Mouse (Mus musculus) mesoderm, embryonic 11.5 days (tissue): ENCODE data around the gene Eepd1.

Experiments
- DNase-seq: peaks from one replicate; pipeline ENCODE4 v3.0.0-alpha.2; 2012; ENCODE audit warnings: low read depth, low spot score

Eepd1 gene

DNA sequence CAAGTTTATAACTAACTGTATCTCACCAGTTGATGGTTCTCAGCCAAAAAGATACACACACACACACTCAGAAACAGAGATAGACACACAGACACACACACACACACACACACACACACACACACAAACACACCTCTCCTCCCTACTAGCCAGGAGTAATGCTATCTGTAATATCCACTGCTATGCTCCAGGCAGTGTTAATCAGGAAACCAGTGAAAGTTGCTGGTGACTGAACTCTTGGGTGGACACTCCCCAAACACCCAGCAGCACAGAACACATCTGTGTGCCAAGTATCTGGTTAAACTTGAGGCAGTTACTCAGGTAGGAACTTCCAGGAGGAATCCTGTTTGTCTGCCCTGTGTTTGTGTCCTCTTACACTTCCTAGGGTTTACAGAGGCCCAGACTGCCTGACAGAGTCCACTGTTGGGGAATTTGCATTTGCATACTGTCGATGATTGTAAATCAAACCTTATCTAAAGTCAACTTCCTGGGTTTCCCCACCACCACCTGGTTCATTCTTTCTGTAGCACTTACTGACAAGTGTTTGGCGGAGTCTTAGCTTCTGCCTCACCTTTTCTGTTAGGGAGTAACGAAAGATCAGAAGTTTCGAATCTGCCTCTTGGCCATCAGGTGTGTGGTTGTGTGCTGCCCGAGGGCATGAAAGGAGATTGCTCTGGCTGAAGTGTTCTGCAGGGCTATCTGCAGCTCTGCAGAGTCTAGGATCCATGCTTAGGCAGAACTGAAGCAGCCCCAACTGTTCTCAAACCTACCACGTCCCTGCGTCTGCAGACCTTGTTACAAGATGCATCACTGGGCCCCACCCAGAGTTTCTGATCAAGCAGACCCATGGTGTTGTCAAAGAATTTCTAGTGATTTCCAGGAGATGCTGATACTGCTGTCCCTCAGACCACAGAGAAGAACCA, 97.6 kb downstream of the Eepd1 start:
- DNase-seq: no peak

DNA sequence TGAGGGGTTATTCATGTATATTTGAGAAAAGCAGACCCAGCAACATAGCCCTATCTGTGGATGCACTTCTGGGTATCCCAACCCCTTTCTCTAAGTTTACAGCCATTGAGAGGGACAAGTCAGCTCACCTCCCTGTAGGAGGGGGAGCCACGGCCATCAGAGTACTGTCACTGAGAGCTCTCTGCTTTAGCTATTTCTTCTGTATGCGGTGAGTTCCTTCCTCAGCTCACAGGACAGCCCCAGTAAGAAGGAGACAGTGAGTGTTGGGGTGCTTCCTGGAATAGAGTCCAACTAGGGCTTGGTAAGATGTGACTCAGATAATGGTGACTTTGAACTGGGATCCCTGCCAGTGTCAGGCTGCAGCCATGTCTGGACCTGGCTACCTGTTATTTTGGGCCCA, 102.3 kb downstream of the Eepd1 start:
- no peak for DNase-seq

DNA sequence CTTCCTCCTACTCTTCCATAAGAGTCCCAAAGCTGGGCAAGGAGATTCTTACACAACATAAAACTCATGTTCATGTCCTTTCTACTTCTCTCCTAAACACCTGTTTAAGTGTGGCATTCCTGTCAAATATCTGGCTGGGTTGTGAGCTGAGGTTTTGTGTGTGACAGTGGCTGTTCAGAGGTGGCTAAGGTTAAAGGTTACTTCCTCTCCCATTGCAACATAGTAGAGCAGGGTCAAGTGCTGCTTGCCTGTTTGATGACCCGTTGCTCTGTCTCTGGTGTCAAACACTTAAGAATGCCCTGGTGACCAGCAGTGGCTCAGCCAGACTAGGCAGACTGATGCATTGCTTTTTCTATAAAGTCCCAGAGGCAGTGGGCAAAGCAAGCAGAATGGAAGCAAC, 104.3 kb downstream of the Eepd1 start:
- no peak for DNase-seq

DNA sequence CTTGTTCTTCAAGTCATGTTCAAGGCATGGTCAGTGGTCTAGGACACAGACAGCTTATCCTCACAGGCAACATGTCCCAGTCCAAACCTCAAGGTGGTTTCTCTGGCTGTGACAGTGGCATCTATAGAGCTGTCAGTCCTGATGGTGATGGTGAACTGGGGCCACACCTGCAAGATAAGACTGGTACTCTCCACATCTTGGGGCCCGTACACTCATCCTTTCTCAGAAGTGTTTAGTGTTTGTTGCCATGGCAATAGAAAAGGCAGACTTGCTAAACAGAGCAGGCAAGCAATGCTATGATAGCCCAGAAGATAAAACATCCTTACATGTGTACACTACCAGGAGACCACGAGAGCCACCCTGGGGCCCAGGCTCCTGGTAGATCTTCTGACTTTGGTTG, 107.2 kb downstream of the Eepd1 start:
- no peak for DNase-seq

DNA sequence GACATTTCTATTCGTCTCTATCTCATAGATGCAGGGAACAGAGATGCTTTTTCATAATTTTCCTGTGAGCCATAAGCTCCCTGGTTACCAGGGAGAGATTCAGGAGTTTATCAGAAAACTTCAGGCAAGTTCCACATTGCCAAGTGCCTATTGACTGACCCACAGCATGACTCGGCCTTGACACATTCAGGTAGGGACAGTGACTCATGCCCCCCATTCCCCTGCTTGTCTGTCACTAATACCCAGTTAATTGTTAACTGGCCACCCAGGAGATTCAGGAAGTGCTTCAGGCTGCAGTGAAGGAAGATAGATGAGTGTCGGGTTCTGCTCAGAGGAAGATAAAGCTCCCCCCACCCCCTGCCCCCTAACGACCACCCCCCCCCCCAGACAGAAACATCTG, 109.4 kb downstream of the Eepd1 start:
- no peak for DNase-seq

DNA sequence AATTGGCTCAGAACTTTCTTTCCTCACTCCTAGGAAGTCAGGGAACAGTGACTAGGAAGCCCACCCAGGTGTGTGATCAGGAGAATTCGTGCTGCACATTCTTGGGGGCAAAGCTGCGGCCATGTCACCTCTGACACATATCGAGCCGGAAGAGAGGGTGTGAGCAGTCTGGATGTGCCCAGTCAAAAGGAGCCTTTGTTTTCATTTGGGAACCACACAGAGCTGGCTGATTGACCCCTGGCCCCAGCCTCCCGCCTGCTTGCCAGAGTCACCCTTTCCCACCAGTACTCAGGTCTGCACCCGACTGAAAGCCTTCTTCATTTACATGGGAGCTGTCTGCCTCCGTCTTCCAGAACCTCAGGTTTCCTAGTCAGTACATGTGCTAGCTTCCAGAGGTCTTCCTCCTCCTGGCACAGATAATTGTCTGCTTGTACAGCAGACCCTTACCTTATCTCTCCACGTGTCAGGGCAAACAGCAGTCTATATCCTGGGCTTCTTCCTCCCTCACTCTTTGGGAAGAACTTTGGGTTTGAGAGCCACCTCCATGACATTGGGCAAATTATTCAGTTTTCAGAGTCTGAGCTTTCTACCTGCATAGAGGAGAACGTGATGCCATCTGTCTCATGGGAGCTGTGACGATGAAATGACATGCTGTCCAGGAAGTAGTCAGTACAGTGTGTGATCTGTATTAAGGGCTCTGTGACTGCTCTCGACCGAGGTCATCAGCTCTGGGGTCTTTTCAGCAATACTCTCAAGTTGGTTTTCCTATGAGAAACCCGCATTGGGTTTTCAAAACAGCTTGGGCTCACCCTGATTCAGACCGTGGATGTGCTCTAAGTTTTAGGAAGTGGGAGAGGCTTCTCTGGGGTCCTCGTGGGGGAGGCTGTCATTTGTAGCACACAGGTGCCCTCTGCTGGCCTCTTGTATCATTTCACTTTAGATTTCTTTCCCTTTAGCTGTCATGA, 110.3 kb downstream of the Eepd1 start:
- DNase-seq: peak; percentile 79

DNA sequence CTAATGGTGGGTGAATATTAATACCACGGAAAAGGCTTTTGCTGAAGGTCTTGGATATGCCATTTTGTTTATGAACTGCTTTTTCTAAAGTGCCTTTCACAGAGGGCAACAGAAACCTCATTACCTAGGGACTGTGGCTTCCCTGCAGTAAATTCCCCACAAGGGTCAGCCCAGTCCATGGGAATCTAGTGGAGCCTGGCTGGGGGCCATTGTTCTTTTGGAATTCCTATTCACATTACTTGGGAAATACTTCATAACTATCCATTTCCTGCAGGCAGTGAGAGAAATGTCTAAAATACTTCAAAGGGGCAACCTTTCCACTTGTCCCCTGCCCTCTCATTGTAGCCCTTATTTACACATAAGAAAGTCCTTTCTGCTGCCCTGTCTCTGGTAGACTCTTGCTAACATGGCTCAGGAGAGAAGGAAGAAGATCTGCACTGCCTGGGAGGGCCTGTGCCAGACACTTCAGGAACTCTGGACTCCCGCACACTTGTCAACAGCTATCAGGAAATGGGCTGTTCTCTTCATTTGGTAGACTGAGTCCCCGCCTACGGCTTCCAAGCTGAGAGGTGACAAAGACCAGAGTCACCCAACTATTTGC, 111.1 kb downstream of the Eepd1 start:
- DNase-seq: no peak

DNA sequence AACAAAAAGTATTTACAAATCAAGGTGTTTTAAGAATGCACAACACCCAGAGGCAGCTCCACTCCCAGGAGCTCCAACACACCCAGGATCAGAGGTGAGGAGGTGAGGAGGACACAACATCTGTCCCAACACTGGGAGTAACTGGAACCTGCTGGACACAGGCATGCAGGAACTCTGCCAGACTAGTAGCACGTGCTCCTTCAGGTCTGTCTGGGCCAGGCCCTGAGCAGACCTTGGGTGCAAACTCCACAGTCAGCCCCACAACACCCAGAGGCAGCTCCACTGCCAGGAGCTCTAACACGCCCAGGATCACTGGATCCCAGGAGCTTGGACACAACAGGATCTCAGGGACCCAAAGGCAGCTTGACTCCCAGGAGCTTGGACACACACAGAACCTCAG, 143.4 kb downstream of the Eepd1 start:
- DNase-seq: no peak

DNA sequence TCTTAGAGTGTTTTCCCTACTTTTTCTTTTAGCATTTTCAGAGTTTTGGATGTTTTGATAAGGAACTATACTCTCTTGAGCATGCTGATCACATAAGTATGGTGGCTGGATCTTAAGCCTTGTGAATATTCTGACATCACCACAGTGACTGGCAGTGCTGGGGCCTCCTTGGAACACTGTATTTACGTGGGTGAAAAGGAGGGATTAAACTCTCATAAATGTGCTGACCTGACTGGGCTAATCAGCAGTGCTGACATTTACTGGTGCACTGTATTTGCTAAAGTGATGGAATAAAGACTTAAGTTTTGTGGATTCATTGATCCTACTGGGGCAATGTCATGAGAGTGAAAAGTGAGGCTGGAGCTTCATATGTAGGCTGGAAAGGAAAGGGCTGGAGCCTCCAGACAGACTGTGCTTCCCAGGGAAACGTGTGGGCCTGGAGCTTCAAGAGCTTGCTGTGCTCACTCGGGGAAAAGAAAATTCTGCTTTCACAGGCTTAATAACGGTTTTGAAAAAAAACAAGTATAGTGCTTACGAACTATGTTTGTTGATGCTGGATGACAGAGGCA, 148.3 kb downstream of the Eepd1 start:
- DNase-seq: no peak
